Mouse (Mus musculus): ENCODE measurements at regions not wholly inside any gene's neighbourhood (a gene's known extent, or its start where the extent isn't known, plus 50 kb on each side); places are given as distances from the start of the nearest gene placed in this dataset.

DNA sequence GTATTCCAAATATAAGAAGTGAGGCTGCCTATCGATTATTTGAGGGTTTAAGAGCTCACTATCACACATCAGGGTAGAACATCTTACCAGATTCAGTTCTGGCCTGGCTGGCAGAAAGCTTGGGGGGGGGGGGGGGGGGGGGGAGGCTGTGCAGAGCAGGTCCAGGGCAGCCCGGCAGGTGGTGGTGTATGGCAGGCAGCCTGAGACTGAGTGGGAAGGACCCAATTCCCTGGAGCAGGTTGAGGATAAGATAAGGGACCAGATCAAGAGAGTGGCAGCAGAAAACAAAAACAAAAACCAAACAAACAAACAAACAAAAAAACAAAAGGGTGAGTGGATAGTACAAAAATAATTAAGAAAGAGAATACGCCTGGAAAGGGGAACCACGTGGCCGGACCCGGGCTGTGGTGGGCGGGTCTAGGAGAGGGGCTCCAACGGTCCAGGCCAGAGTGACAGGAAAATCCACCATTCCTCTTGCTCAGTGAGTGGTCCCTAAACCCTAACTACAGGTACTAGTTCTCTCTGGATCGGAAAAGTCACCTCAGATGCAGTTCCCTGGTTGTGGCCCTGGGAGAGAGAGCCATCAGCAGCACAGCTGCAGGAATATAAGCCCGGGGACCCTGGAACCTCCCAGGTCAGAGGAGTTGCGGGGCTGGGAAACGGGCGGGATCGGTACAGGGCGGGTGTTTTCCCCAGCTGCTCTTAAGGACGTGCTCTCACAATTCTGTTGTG is 73.3 kb downstream of the Vmn2r112 start:
- peak overlapping the region; percentile 56 to 89 for H3K4me3 ChIP-seq (ENCODE audit: insufficient read depth in 1 of 2, low read depth in 1 of 2, low read length in 2 of 2, poor library complexity in 1 of 2, severe bottlenecking in 1 of 2)
- H3K4me1 ChIP-seq (ENCODE audit: control insufficient read depth in 2 of 2, insufficient read depth in 2 of 2, low read length in 2 of 2, poor library complexity in 1 of 2): no peaks in the 10 kb centered on the region
- no peak for TF ChIP-seq HCFC1 (IDR thresholded peaks at IDR 0.05; ENCODE audit: borderline replicate concordance, insufficient read depth, low read length)
- H3K9me3 ChIP-seq (ENCODE audit: control insufficient read depth, insufficient read depth, low read depth, low read length): no peaks in the 10 kb centered on the region
- H3K36me3 ChIP-seq (ENCODE audit: control insufficient read depth, insufficient read depth, low read length, poor library complexity, severe bottlenecking): no peaks in the 10 kb centered on the region
- peak overlapping the region; percentile 76 for H3K9ac ChIP-seq (ENCODE audit: insufficient read depth, low read depth, low read length, poor library complexity, severe bottlenecking)
- no peak overlapping the region for H3K27ac ChIP-seq (ENCODE audit: insufficient read depth, low read depth, low read length, poor library complexity, severe bottlenecking)
- in situ Hi-C loops (cut with MboI; ENCODE audit: low sequenced_read_pairs in 2 of 2, unreplicated experiment in 2 of 2): no loop called here
- DNase-seq (ENCODE audit: low read depth, low spot score): peak; percentile 59

Measured in ES-E14 (cell line).